Mouse (Mus musculus): ENCODE results near the gene Asgr1. TPM values are rescaled to one million over a fixed set of nuclear protein-coding genes. Genes with fewer than 3 reads are reported as not detected.

Gene Asgr1
- 0.48 and 2.2 TPM in 2 replicates for polyA plus RNA-seq (2021; fragmentation: Nextera tagmentation)
- long read RNA-seq, experiment 1, partial matches to known transcripts = 2 of 3 reads
- long read RNA-seq, experiment 1, other reads (novel, unspliced or antisense) = 1 of 3 reads
- long read RNA-seq, experiment 2 = 0 reads

GRCm38 (mm10) chr11:70053898-70054570 is at the start of gene Asgr1:
Asgr1 (plus strand) TSS chr11:70054085.

DNA sequence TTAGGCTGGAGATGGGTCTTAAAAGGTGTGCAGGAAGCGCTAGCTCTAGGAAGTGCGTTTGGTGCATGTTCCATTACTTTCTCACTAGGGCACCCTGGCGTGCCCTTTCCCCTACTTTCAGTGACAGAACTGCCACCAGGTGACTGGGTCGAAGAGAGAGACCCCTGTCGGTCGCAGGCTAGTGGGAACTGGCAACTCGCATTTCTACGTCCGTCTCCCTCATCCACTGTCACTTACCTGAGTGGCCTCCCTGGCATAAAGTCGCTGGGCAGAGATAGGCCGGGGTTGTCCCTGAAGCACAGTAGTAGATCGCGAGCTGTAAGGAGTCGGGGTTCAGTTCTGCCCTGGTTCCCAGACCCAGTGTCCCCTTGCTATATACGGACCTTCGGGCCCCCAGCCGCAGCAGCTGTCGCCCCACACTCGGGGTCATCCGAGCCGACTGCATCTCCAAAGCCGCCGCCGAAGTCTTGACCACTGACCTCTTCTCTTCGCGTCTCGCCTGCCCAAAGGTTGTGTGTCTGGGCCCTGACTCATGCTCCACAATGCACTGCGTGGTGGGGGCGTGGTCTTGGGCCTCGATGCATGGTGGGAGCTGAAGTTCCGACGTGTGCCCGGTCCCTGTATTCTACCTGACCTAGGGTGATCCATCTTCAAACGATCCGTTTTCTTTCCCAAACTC is 38.9 kb upstream of the Asgr1 start, which contains the start of gene Acadvl:
Acadvl (minus strand) TSS at position 532 of the 679 bp plus-strand sequence.

DNA sequence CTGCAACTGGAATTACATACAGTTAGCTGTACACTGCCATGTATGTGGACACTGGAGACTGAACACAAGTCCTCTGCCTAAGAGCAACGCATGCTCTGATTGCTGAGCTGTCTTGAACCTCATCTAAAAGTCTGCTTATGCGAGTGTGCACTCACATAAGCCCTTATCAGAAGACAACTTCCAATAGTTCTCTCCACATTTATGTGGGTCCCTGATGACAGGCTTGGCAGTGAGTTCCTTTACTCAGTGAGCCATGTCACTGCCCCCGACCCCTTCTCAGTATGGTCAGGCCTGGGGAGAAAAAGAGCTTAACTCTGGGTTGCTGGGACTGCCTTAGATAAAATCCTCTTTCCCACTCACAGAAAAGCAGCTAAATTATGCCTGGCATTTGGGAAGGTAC is 37.2 kb upstream of the Asgr1 start, which contains the start of gene Dlg4:
Dlg4 (plus strand) TSS at position 274 of the 400 bp plus-strand sequence.

GRCm38 (mm10) chr11:70091986-70092783 is 38.3 kb downstream of the Asgr1 start, which contains the start of gene Asgr2:
Asgr2 (plus strand) TSS chr11:70092644.

Small RNA genes lying within 50 kb of the gene (microRNA-seq; reads per million reads assigned to microRNA genes)
- 12,002 reads per million, percentile 97 among the genes with 10 or more reads in this experiment for gene Mir324

Other genes with a start within 250 kb of the Asgr1 start
- gene Tmem102, start 248.5 kb upstream of the Asgr1 start, polyA plus RNA-seq (2021; fragmentation: Nextera tagmentation) = 0.40 and 1.9 TPM in 2 replicates
- gene Gm39566, start 238.8 kb upstream of the Asgr1 start, polyA plus RNA-seq (2021; fragmentation: Nextera tagmentation) = not detected in 2 replicates
- not detected in 2 replicates for gene Spem2, start 235.6 kb upstream of the Asgr1 start, polyA plus RNA-seq (2021; fragmentation: Nextera tagmentation)
- not detected in 2 replicates for gene Spem1, start 231.9 kb upstream of the Asgr1 start, polyA plus RNA-seq (2021; fragmentation: Nextera tagmentation)
- gene Nlgn2, start 216.3 kb upstream of the Asgr1 start, polyA plus RNA-seq (2021; fragmentation: Nextera tagmentation) = 10.5 and 10.6 TPM in 2 replicates
- 460 and 516 TPM in 2 replicates for gene Tmem256, start 215.6 kb upstream of the Asgr1 start, polyA plus RNA-seq (2021; fragmentation: Nextera tagmentation)
- 5.0 and 5.4 TPM in 2 replicates for gene Plscr3, start 207.7 kb upstream of the Asgr1 start, polyA plus RNA-seq (2021; fragmentation: Nextera tagmentation)
- gene Tnk1, start 195.4 kb upstream of the Asgr1 start, polyA plus RNA-seq (2021; fragmentation: Nextera tagmentation) = not detected in 2 replicates
- gene Tmem95, start 176.1 kb upstream of the Asgr1 start, polyA plus RNA-seq (2021; fragmentation: Nextera tagmentation) = not detected in 2 replicates
- gene Kctd11, start 172.7 kb upstream of the Asgr1 start, polyA plus RNA-seq (2021; fragmentation: Nextera tagmentation) = 0.63 and 0.64 TPM in 2 replicates
- gene Acap1, start 158.5 kb upstream of the Asgr1 start, polyA plus RNA-seq (2021; fragmentation: Nextera tagmentation) = not detected in 2 replicates
- gene 2810408A11Rik, start 153.1 kb upstream of the Asgr1 start, polyA plus RNA-seq (2021; fragmentation: Nextera tagmentation) = 0.24 and 0.34 TPM in 2 replicates
- gene Neurl4, start 153.0 kb upstream of the Asgr1 start, polyA plus RNA-seq (2021; fragmentation: Nextera tagmentation) = 9.8 and 12.3 TPM in 2 replicates
- 20.7 and 21.7 TPM in 2 replicates for gene Gps2, start 140.2 kb upstream of the Asgr1 start, polyA plus RNA-seq (2021; fragmentation: Nextera tagmentation)
- gene Eif5a, start 132.1 kb upstream of the Asgr1 start, polyA plus RNA-seq (2021; fragmentation: Nextera tagmentation) = 766 and 767 TPM in 2 replicates
- 0.35 TPM in 1 of 2 replicates, not detected in the other for gene Ybx2, start 118.3 kb upstream of the Asgr1 start, polyA plus RNA-seq (2021; fragmentation: Nextera tagmentation)
- gene Slc2a4, start 105.9 kb upstream of the Asgr1 start, polyA plus RNA-seq (2021; fragmentation: Nextera tagmentation) = 0.43 and 0.93 TPM in 2 replicates
- gene Cldn7, start 89.3 kb upstream of the Asgr1 start, polyA plus RNA-seq (2021; fragmentation: Nextera tagmentation) = not detected in 2 replicates
- 15.1 and 15.6 TPM in 2 replicates for gene Ctdnep1, start 72.9 kb upstream of the Asgr1 start, polyA plus RNA-seq (2021; fragmentation: Nextera tagmentation)
- 101 and 106 TPM in 2 replicates for gene Elp5, start 71.6 kb upstream of the Asgr1 start, polyA plus RNA-seq (2021; fragmentation: Nextera tagmentation)
- 359 and 408 TPM in 2 replicates for gene Gabarap, start 62.9 kb upstream of the Asgr1 start, polyA plus RNA-seq (2021; fragmentation: Nextera tagmentation)
- gene Phf23, start 58.3 kb upstream of the Asgr1 start, polyA plus RNA-seq (2021; fragmentation: Nextera tagmentation) = 8.8 and 10.5 TPM in 2 replicates
- 1.4 and 1.7 TPM in 2 replicates for gene Dvl2, start 53.5 kb upstream of the Asgr1 start, polyA plus RNA-seq (2021; fragmentation: Nextera tagmentation)
- gene Acadvl, start 38.7 kb upstream of the Asgr1 start, polyA plus RNA-seq (2021; fragmentation: Nextera tagmentation) = 61.5 and 64.6 TPM in 2 replicates
- gene Dlg4, start 37.1 kb upstream of the Asgr1 start, polyA plus RNA-seq (2021; fragmentation: Nextera tagmentation) = 64.5 and 70.1 TPM in 2 replicates
- not detected in 2 replicates for gene Asgr2, start 38.6 kb downstream of the Asgr1 start, polyA plus RNA-seq (2021; fragmentation: Nextera tagmentation)
- gene Mgl2, start 76.2 kb downstream of the Asgr1 start, polyA plus RNA-seq (2021; fragmentation: Nextera tagmentation) = 0.34 and 0.46 TPM in 2 replicates
- gene Clec10a, start 102.1 kb downstream of the Asgr1 start, polyA plus RNA-seq (2021; fragmentation: Nextera tagmentation) = 0.34 and 0.69 TPM in 2 replicates
- gene Slc16a11, start 158.7 kb downstream of the Asgr1 start, polyA plus RNA-seq (2021; fragmentation: Nextera tagmentation) = 4.8 and 6.3 TPM in 2 replicates
- 2.4 and 3.5 TPM in 2 replicates for gene Slc16a13, start 167.0 kb downstream of the Asgr1 start, polyA plus RNA-seq (2021; fragmentation: Nextera tagmentation)
- 0.25 and 0.31 TPM in 2 replicates for gene Bcl6b, start 175.7 kb downstream of the Asgr1 start, polyA plus RNA-seq (2021; fragmentation: Nextera tagmentation)
- 75.4 and 84.9 TPM in 2 replicates for gene 0610010K14Rik, start 183.8 kb downstream of the Asgr1 start, polyA plus RNA-seq (2021; fragmentation: Nextera tagmentation)
- 16.6 and 17.2 TPM in 2 replicates for gene Gm21988, start 185.7 kb downstream of the Asgr1 start, polyA plus RNA-seq (2021; fragmentation: Nextera tagmentation)
- gene Rnasek, start 185.8 kb downstream of the Asgr1 start, polyA plus RNA-seq (2021; fragmentation: Nextera tagmentation) = 921 and 941 TPM in 2 replicates
- 0.28 and 0.30 TPM in 2 replicates for gene Alox12, start 201.3 kb downstream of the Asgr1 start, polyA plus RNA-seq (2021; fragmentation: Nextera tagmentation)

Data from layer of hippocampus, adult 6 months (tissue).